Mouse (Mus musculus) gonadal fat pad, adult 2 months (tissue): ENCODE data around the gene Mlxipl. TPM values are rescaled to one million over a fixed set of nuclear protein-coding genes. Genes with fewer than 3 reads are reported as not detected.

Experiments
- DNase-seq: peaks from one replicate; pipeline ENCODE4 v3.0.0-alpha.2; 2012; ENCODE audit warnings: low read depth
- polyA plus RNA-seq: library from polyadenylated mRNA; depleted of rRNA; stranded (reverse); fragments of >200 nt; gene quantifications from 2 replicates; pipeline ENCODE4 v1.2.3, GENCODE M21; 2012

Mlxipl gene
- polyA plus RNA-seq, 1 experiment, result 86.8 TPM

- no peak for DNase-seq
Measured at GRCm38 (mm10) chr5:135078482-135078810, 11.2 kb upstream of the Mlxipl start.

DNA sequence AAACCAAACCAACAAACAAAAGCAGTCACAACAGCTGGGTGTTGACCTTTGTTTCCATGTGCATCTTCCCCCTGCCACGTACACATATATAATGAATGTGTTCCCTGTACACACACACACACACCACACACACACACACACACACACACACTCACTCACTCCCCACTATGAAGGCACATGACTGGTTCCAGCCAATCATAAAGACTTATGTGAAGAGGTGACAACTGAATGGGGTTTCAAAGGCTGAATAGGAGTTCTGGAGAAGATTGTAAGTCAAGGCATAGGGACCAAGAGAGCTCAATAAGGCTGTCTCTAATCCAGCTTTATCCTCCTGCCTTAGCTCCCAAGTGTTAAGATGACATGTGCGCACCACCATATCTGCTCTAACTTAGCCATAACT, 10.1 kb upstream of the Mlxipl start:
- no peak for DNase-seq

DNA sequence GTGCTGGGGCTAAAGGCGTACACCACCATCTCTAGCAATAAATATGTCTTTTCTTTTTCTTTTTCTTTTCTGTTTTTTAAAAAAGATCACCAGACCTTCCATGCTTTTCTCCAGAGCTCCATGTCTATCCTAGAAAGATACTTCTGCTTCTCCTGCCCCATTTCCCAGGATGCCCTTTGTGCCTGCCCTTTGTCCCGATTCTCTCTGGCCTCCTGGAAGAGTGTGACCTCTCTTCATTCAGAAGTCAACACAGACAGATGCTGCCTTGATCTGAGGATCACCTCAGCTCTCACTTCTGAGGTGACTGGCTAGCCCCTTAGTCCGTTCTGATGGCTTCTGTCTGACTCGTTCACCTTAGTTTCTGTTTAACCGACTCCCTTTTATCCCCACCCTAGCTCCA, 9.2 kb upstream of the Mlxipl start:
- DNase-seq, result no peak

DNA sequence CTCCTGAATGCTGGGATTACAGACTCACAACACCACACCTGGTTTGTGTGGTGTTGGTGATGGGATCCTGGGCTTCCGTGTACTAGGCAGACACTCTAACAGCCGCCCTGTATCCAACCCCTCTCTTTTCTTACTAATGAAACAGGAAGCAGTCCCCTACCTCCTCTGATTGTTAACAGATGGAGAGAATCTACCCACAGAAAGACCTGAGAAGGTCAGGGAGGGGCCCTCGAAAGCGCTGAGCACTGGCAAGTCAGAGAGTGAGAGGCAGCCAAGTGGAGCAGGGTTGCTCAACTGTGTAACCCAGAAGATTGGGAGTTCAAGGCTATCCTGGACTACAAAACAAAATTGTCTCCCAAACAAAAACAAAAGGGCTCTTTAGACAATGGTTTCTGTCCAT, 2.8 kb upstream of the Mlxipl start:
- no peak for DNase-seq

- no peak for DNase-seq
Measured at GRCm38 (mm10) chr5:135100981-135101380, 11.3 kb downstream of the Mlxipl start.

DNA sequence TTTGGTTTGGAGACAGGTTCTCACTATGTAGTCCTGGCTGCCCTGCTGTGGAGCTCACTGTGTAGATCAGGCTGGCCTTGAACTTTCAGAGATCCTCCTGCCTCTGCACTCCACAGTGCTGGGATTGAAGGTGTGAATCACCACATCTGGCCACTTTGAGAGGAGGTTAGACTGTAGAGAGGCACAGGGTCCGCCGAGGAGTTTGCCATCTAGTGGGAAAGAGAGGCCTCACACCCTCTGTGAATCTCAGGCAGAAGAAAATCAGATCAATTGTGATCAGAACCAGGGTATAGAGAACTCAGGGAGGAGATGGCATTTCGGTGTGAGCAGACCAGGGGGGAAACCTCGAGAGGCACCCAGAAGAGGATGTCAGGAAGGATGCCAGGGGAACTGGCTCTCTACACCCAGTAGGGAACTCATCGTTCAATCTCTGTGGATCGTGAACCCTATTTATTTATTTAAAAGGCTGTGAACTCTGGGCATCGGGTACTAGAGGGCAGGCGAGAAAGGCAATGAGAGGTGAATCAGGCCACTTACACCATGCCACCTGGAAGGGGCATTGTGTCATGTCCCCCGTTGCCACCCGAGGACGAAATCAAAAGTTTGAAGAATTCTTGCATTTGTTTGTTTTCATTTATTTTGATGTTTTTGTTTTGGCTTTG, 14.4 kb downstream of the Mlxipl start:
- no peak for DNase-seq

DNA sequence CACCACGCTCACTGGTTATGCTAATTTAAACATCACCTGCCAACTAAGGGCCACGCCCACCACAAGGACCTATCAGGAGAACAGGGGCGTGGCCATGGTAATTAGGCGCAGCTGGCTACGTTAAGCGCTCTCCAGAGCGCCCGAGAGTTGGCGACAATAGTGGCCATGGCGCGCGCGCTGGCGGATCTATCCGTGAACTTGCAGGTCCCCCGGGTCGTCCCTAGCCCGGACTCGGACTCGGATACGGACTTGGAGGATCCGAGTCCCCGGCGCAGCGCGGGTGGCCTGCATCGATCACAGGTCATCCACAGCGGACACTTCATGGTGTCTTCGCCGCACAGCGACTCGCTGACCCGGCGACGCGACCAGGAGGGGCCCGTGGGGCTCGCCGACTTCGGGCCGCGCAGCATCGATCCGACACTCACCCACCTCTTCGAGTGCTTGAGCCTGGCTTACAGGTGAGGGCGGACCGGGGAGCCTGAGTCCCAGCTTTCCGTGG, 17.1 kb downstream of the Mlxipl start:
- peak; percentile 69 for DNase-seq

GRCm38 (mm10) chr5:135107521-135108501, 18.1 kb downstream of the Mlxipl start:
- no peak for DNase-seq

- DNase-seq, result no peak
Measured at GRCm38 (mm10) chr5:135109017-135109416, 19.3 kb downstream of the Mlxipl start.

DNA sequence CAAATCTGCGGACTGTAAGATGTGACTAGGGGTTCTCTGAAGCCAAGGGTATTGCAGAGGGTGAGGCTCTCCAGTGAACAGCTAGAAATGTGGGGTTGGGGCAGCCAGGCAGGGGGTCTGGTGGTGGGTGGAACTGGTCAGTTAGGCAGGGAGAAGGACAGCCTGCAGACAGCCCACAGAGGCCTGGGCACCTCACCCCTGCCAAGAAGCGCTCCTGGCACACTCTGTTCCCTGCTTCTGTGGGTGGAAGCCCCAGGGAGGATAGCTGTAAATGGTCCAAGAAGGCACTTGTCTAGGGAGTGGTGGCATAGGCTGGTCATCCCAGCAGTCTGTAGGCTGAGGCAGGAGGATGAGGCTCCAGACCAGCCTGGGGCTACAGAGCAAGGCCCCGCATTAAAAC, 19.7 kb downstream of the Mlxipl start:
- no peak for DNase-seq

GRCm38 (mm10) chr5:135109976-135110375, 20.3 kb downstream of the Mlxipl start:
- no peak for DNase-seq

- no peak for DNase-seq
Measured at GRCm38 (mm10) chr5:135113782-135114181, 24.1 kb downstream of the Mlxipl start.

- DNase-seq, result no peak
Measured at GRCm38 (mm10) chr5:135115241-135115640, 25.6 kb downstream of the Mlxipl start.

DNA sequence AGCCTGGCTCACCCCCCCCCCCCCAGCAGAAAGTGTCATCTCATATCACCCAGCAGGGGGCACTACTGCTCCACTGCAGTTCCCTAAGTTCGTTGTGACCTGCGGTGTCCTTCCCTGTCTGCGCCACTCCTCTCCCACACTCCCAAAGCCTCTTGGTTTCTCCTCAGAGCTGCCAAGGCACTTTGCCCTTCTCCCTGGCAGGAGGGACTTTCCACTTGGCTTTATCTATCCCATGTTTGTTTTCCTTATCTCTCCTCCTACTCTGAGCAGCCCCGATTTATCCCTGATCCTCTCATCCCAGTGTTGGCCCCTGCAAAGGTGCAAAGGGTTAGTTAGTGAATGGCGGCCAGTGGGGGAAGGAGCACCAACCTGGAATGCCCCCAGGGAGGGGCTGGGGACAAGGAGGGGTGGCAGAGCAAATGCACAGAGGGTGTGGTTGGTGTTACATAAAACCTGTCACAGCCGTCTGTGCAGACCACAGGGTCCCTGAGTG, 28.9 kb downstream of the Mlxipl start:
- no peak for DNase-seq

DNA sequence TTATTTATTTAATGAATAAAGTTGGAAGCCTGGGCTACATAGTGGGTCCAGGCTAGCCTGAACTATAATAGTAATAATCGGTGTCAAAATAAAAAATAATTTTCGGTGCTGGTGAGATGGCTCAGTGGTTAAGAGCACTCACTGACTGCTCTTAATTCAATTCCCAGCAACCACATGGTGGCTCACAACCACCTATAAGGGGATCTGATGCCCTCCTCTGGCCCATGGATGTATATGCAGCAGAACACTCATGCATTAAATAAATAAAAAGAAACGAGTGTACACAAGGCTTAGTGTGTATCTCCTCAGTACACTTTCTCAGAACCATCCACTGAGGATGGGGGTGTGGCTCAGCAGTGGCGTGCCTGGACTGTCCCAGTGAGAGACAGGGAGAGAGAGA, 31.1 kb downstream of the Mlxipl start:
- DNase-seq, result no peak

GRCm38 (mm10) chr5:135126121-135126520, 36.4 kb downstream of the Mlxipl start:
- no peak for DNase-seq

GRCm38 (mm10) chr5:135127669-135128068, 38.0 kb downstream of the Mlxipl start:
- no peak for DNase-seq

DNA sequence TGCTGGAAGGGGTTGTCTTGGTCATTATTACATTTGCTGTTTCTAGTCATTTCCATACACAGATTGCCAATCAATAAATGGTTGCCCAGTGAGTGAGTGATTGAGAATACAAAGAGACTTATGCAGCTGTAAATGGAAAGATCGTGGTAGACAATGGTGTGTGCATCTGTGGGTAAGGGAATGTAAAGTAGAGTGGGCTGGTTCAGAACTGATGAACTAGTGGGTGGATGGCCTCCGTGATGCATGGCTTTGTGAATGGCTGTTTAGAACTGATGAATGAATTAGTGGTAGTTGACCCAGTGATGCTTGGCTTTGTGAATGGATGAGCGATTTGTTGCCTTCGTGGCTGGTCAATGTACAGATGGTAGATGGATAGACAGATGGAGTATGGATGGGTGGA, 40.1 kb downstream of the Mlxipl start:
- DNase-seq, result no peak

- DNase-seq, result no peak
Measured at GRCm38 (mm10) chr5:135133736-135134405, 44.2 kb downstream of the Mlxipl start.

- no peak for DNase-seq
Measured at GRCm38 (mm10) chr5:135134534-135134933, 44.8 kb downstream of the Mlxipl start.

- no peak for DNase-seq
Measured at GRCm38 (mm10) chr5:135139881-135140280, 50.2 kb downstream of the Mlxipl start.

DNA sequence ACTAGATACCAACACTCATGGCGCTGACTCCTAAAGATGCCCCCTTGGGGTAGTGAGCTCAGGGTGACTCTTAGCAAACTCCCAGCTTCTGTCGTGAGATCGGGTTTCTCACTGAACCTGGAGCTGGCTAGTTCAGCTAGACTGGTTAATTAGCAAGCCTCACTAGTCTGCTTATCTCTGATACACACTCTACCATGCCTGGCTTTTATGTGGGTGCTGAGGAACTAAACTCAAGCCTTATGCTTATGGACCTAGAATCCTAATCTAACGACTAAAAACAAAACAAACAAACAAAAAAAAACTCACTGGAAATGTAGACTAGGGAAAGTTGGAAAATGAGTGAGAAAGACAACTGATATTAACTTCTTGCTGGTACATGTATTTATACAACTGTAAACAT, 54.8 kb downstream of the Mlxipl start:
- no peak for DNase-seq
